Mouse (Mus musculus): Measurements from ENCODE around the gene Ndufa6. TPM values are rescaled to one million over a fixed set of nuclear protein-coding genes. Genes with fewer than 3 reads are reported as not detected.

Ndufa6 gene
- total RNA-seq, 2 experiments from 2014 or later: 191 to 196 TPM

DNA sequence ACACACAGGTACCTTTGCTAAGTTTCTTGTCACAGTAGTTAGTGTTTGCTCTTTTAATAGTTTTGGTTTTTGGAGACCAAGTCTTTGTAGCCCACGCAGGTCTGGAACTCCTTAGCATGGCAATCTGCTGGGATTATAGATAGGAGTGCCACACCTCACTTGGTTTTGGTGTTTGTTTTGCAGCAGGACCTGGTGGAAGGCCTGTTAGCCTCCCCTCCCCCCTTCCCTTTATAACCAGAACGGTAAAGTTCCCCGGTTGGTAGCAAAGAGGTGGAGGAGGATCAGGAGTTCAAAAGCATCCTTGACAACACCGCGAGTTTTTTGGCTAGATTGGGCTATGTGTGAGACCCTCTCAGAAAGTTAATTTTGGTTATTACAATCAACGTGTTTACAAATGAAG lies 9.2 kb downstream of the Ndufa6 start:
- no peak for DNase-seq (ENCODE audit: low spot score in 2 of 2)
- intact Hi-C loops (cut with DNase I): no loop called here

DNA sequence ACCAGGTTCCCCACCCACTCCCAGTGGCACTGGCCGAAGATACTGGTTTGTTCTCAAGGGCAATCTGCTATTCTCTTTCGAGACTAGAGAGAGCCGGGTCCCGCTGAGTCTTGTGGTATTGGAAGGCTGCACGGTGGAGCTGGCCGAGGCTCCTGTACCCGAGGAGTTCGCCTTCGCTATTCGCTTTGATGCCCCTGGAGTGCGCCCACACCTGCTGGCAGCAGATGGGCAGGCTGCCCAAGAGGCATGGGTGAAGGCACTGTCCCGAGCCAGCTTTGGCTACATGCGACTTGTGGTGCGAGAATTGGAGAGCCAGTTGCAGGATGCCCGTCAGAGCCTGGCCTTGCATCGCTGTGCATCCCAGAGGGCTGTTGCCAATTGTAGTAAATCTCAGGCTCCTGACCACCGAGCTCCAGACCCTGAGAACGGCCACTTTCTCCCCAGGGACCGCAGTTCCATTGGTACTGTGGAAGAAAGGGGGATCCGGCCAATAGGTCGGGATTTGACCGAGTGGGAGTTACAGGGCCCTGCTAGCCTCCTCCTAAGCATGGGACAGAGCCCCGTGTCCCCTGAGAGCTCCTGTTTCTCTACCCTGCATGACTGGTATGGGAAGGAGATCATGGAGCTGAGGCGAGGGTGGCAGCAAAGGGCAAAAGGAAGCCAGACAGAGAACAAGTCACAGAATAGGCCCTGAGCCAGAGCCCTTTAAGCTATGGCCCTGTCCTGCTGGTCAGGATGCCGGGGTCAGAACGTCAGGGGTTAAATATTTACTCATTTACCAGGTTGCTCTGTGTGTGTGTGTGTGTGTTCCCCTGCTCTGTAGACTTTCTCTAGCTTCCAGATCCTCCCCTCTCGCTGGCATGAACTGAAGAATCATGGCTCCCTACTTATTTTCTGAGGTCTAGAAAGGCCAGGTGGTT lies 10.5 kb downstream of the Ndufa6 start:
- intact Hi-C loops (cut with DNase I): no loop called here

DNA sequence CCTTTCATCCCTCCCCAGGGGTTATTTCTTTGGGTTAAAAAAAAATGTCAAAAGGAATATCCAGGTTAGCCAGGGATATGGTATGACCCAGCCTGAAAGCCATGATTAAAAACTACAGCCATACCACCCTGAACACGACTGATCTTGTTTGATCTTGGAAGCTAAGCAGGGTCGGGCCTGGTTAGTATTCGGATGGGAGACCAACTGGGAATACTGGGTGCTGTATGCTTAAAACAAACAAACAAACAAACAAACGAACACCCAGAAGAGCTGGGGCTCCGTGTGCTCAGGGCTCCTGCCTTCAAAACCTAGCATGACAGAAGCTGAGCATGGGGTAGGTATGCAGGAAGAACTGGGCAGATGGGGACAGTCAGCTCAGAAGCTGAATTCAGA lies 11.6 kb downstream of the Ndufa6 start:
- intact Hi-C loops (cut with DNase I): no loop called here
- DNase-seq (ENCODE audit: low spot score in 2 of 2): no peak

More for the DNA sequence above, 10.5 kb downstream of the Ndufa6 start:
- DNase-seq (ENCODE audit: low spot score in 2 of 2): no peak

DNA sequence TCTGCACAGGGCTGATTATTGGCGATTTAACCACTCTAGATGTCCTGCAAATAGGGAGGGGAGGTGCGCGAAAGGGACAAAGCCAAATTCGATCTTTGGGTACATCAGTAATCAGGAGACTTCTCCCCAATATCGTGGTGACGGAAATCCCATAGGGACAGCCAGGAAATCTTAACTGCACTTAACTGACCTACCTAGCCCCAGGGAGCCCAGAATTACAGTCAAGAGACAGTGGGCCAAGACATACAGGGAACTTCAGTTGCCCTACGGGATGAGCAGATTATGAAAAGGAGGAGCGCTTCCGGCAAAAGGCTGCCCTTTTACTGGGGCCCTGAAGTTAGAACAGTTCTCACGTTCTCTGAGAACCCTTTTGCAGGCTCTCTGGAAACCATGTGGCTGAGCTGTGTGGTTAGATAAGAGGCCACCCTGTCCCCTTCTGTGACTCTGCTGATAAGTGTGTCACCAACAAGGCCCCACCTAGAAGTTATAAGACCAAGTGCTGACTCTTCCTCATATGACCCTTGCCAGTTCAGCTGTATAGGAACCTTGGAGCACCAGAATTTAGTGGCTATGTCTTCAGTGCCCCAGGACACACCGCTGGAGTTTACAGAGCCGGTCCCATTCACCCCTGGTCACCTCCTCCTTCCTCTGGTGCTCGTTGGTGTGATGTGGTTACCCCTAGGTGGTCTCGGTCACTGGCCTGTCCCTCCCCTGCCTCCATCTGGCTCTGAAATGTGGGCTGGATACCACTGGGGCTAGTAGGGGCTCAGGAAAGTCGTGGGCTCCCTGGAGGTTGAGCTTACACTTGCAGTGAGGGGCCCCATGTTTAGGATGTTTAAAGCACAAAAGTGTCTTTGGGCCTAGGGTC lies 12.2 kb downstream of the Ndufa6 start:
- intact Hi-C loops (cut with DNase I): no loop called here
- no peak for DNase-seq (ENCODE audit: low spot score in 2 of 2)

DNA sequence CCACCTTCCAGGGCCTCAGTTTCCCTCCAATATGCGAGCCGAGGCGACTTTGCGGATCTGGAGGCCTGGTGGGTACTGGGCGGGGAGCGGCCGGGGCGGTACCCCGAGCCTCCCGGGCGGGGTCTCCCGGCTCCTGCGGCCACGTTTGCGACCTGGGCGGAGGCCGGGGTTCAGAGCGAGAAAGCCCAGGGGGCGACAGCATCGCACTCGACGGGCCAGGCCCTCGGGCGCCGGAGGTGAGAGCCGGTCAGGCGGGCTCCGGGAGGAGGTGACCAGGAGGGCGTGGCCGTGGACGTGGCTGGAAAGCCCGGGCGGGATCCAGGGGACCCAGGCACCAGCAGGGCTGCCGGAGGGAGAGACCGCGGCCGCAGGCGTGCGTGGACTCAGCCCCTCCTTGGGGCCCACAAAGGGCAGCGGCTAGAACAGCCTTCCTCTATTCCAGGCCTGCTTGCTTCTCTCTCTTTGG lies 13.1 kb downstream of the Ndufa6 start:
- no peak for DNase-seq (ENCODE audit: low spot score in 2 of 2)
- intact Hi-C loops (cut with DNase I): no loop called here

DNA sequence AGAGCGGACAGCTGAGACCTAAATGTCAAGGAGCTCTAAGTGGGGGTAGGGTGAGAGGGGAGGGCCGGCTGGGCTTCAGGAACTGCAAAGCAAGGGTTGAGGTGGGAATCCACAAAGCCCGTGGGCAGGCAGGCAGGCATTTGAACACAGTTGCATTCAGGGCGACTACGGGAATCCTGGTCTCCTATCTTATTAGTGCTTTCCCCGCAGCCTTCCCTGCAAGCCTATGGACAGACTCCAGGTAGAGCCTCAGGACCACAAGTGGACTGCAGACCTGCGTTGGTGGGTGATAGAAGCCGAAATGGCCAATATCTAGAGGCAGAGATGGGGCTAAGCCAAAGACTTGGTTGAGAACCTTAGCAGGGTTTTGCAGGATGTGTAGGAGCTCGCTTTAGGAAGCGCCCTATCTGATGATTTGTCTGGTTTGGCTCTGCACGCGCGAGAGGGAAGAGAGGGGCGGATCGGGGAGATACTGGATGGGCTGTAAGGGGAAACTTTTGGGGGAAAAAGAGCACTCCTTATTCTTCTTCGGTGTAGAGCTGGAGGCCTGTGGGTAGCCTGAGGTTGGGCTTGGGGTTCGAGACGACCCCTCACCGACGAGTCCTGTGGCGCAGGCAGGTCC lies 13.6 kb downstream of the Ndufa6 start:
- no peak for DNase-seq (ENCODE audit: low spot score in 2 of 2)
- intact Hi-C loops (cut with DNase I): no loop called here

DNA sequence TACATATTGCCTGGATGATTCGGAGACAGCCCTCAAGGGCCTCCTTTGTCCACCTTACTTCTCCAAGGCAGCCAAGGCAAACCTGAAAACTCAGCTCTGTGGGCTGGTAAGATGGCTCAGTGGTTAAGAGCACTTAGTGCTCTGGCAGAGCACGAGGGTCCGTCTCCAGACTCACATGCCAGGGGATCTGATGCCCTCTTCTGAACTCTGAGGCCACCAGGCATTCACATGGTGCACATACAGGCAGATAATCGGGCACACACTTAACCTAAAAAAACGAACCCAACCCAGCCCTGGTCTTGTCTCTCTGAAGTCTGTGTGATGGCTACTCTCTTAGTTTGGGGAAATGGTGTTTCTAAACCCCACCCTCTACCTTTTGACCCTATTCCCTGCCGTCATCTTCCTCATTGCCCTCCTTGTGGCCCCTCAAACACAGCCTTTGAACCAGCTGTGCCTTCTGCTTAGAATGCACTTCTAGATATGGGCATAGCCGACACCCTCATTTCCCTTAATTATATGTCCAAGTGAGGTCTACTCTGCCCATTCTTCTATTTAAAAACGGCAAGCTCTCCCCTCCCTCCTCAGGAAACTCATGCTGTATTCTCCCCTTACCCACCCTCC lies 14.4 kb downstream of the Ndufa6 start:
- DNase-seq (ENCODE audit: low spot score in 2 of 2): no peak
- intact Hi-C loops (cut with DNase I): loop anchor here (5.0 kb wide), 1 partner anchor 62 kb away; no protein-coding TSS in a partner anchor

DNA sequence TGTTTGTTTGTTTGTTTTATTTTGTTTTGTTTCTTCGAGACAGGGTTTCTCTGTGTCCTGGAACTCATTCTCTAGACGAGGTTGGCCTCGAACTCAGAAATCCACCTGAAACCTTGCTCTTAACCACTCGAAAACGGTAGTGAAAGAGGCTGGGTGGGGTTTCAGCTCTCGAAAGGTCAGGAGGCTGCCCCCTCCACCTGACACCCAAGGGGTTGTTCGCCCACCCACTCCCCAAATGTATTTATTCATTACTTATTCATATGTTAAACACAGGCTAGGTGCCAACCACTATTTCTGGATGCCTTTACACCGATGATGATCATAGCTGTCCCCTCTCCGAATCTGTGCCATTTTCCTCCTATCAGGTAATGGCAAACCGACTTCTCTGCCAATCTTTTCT lies 15.0 kb downstream of the Ndufa6 start:
- intact Hi-C loops (cut with DNase I): loop anchor here (5.0 kb wide), 1 partner anchor 62 kb away; no protein-coding TSS in a partner anchor
- no peak for DNase-seq (ENCODE audit: low spot score in 2 of 2)

DNA sequence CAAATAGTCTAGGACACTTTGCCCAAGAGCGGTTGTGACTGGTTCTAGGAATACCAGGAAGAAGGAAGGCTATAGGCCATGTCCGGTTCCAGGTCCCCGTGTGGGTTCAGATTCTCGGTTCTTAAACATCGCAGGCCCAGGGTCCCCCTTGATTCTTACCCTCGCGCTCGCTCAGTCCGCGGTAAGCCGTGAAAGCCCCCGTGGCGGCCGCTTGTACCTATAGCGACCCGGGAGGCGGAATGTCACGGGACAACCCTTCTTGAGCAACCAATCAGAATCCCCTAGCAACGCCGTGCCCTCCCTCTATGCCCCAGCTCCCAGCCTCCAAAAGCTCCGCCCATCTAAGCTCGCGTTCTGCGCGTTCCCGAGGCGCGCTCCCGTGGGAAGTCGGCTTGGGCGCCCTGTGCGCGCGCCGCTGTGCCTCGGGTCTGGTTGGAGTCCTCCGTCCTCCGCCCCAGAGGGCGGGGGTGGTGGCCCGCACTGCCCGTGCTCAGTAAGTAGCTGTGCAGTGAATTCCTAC lies 15.5 kb downstream of the Ndufa6 start, which contains the start of the genes Naga, Pheta2 and Smdt1:
Gene Naga, minus strand, starts transcription at position 333 of the 520 bp plus-strand sequence.
Gene Pheta2, plus strand, starts transcription at position 350 of the 520 bp plus-strand sequence.
Gene Smdt1, plus strand, starts transcription at position 367 of the 520 bp plus-strand sequence.
- intact Hi-C loops (cut with DNase I): loop anchor here (5.0 kb wide), 1 partner anchor 61 kb away; no protein-coding TSS in a partner anchor
- DNase-seq (ENCODE audit: low spot score in 2 of 2): peak; percentile 92 to 96

DNA sequence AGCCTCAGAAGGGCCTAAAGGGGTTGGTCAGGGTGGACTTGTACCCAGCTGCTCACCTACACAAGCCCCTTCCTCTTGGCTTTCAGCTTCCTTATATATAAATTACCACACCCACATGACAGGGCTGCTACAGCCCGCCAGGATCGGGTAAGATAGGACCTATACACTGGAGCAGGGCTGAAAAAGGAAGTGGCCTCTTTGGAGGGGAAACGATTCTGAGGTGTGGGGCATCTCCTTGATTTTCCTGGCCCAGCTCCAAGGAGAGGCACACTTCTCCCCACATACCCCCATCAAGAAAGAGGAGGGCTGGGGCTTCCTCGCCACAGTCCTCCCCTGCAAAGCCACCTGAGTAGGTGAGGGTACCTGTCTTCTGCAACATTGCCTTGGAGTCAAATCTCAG lies 16.2 kb downstream of the Ndufa6 start:
- DNase-seq (ENCODE audit: low spot score in 2 of 2): no peak
- intact Hi-C loops (cut with DNase I): loop anchor here (5.0 kb wide), 1 partner anchor 61 kb away; no protein-coding TSS in a partner anchor

DNA sequence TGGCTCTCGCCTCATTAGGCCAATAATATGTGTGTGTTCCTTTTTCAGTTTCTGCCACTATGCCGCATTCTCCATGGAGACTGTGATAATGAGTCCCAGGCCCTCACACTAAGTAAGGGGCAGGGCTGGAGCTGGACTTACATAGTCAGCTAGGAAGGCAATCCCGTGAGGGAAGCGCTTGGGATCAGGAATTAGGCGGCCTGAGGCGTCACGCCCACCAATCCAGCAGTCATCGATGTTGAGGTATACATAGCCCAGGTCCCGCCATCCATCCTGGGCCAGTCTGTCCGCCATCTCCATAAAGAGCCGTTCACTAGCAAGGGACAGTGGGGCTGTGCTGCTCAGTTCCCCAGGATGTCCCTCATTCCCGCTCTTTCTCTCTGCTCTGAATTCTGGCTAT lies 17.5 kb downstream of the Ndufa6 start:
- intact Hi-C loops (cut with DNase I): loop anchor here (5.0 kb wide), 1 partner anchor 59 kb away; no protein-coding TSS in a partner anchor

DNA sequence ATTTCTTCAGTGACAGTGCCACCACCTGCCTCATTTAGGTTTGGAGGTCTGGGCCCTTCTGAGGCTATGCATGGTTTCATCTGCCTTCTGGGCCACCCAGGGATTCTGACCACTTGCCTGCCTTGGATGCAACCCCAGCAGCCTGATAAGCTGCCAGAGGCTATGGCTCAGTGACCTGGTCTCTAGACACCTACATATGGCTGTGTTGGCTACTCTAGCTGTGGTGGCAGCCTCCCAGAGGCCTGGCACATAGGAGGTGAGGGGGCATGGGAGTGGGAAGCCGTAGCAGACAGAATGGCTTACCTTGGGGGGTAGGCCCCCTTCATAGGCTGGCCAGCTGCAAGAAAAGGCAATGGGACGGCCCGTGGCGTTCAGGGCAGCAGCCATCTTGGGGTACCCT lies 18.9 kb downstream of the Ndufa6 start:
- no peak for DNase-seq (ENCODE audit: low spot score in 2 of 2)
- intact Hi-C loops (cut with DNase I): loop anchor here (5.0 kb wide), 1 partner anchor 58 kb away; no protein-coding TSS in a partner anchor

More for the DNA sequence above, 17.5 kb downstream of the Ndufa6 start:
- no peak for DNase-seq (ENCODE audit: low spot score in 2 of 2)

DNA sequence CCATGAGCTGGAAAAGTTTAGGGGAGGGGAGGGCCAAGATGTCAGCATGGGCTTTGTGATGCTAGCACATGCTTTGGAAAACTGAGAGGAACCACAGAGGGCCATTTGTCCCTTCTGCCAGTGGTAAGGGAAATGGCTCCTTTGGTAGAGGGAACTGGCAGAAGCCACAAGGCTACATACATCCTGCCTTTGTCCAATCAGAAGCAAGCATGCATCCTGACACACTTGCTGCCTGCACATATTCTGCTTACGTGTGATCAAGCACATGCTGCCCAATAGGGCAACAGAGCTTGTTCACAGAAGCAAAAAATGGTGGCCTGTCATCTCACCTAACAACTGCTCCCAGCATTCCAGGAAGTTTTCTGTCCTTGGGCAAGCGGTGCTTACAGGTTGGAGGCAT lies 28.7 kb downstream of the Ndufa6 start:
- intact Hi-C loops (cut with DNase I): no loop called here
- no peak for DNase-seq (ENCODE audit: low spot score in 2 of 2)

DNA sequence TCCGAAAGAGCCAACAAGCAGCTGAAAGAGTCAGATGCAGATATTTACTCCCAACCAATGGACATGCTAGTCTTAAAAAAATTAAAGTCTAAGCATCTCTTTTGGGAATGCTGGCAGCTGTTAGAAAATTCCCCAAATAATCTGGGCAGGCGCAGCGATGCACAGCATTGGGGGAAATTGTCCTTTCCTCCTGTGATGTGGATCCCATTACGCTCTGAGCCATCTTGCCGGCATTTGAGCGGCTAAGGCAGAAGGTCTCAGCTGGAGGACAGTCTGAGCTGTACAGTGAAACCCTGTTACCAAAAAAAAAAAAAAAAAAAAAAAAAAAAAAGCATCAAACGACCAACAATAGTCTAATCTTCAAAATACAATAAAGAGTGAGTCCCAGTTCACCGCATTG lies 31.9 kb downstream of the Ndufa6 start:
- DNase-seq (ENCODE audit: low spot score in 2 of 2): no peak
- intact Hi-C loops (cut with DNase I): no loop called here

DNA sequence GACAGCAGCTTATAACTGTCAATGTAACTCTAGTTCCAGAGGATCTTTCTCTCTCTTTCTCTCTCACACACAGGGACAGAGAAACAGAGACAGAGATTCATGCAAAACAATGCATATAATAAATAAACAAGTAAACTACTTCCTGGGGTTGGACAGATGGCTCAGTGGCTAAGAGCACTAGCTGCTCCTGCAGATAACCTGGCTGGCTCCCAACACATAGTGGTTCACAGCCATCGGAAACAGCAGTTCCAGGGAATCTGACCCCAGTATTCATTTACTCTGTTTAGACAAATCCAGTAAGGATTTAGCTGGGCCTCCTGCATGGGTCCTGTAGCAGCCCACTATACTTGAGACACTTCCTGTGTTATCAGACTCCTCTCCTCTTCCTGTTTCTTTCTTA lies 34.5 kb downstream of the Ndufa6 start:
- DNase-seq (ENCODE audit: low spot score in 2 of 2): no peak
- intact Hi-C loops (cut with DNase I): no loop called here

DNA sequence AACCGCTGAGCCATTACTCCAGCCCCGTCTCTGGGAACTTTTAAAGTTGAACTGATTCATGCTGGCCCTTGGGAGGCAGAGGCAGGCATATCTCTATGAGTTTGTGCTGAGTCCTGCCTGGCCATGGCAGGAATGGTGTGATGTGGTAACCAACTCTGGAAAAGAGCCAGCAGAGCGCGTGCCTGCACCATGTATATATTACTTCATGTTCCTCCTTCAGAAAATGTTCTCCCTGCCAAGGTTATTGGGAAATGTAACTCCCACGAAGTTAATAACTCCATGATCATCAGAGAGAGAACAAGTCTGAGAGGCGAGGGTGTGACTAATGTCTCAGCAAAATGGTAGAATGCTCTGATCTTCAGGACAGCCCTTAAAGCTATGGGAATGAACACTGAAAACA lies 36.3 kb downstream of the Ndufa6 start:
- no peak for DNase-seq (ENCODE audit: low spot score in 2 of 2)
- intact Hi-C loops (cut with DNase I): no loop called here

DNA sequence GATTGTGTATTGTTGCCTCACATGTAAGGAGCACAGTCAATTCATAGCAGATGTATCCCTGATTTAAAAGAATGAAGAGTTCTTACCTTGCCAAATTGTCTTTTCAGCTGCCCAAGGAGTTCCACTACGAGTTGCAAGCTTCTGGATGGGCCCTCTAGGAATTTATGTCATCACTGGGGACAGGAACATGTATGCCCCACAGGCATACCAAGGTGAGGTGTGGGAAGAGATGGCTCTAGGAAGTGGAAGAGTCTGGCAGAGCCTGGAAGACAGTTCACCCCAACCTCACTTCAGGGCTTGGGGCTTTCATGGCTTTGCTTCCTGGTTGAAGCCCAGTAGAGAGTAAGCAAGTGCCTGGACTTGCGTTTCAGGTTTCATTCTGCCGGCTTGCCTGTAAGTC lies 45.7 kb downstream of the Ndufa6 start:
- intact Hi-C loops (cut with DNase I): no loop called here
- no peak for DNase-seq (ENCODE audit: low spot score in 2 of 2)

DNA sequence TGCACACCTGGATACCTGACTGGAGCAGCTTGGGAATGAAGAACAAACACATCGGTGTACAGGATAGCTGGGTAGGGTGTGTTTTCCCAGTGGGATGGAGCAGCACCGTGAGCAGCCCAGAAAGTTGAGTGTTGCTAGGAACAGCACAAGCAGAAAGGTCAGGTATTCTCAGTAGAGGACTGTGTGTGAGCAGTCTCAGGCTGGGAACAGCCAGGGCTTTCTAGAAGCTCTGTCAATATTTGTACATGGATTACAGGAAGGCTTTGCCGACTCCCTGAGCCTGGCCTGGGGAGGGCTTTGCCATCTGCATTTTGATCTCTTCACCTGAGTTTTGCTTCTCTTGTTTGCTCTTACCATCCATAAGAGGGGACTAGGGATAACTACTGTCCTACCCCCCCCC lies 47.0 kb downstream of the Ndufa6 start:
- DNase-seq (ENCODE audit: low spot score in 2 of 2): no peak
- intact Hi-C loops (cut with DNase I): no loop called here

All from left cerebral cortex, postnatal 25 days (tissue).